ENCODE assay signal across 8 mouse cellular contexts in the genomic region with DNA sequence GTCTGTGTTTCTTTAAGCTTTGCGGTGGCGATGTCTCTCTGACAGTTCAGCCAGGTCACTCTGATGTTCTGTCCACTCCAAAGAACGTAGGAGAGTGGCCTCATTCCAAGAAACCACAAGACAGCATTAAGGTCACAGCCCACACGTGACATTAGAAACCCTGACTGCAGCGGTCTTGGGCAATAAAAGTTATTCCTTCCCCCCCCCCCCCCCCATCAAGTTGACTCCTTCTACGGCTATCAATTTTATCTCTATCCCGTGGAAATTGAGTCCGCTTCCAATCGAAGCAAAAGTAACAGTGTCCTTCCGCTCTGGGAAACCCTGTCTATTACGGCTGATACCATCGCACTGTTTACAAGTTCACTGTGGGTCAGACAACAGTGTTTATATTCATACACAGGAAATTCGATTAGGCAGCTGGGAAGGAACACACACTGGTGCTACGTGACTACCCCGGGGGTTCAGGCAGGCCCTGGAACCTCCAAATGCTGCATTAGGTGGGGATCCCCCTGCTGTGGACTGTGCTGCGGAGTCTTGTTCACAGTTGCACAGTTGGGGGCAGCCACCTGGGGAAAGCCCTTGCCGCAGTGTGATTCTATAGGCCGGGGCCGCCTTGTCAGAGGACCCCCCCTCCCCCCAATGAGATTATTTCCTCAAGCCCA.
DNase-seq lines count a peak whose midpoint lies in the region; ATAC-seq and TF ChIP-seq lines count a peak whose summit lies in the region.

No protein-coding gene starts in this region.

- H3K4me1 ChIP-seq in hindbrain, postnatal 0 days (ENCODE audit: insufficient read depth, low read length), result peaks cover 16% of the 10 kb centered on the region
- H3K4me1 ChIP-seq in hindbrain, embryonic 11.5 days (replicated peaks; ENCODE audit: control insufficient read depth, insufficient read depth, low read length), result peaks cover 11% of the 10 kb centered on the region
- H3K4me1 ChIP-seq in lung, embryonic 16.5 days (replicated peaks; ENCODE audit: control insufficient read depth, insufficient read depth, low read length), result peaks cover 56% of the 10 kb centered on the region

- no peak for TF ChIP-seq CTCF in hindbrain, postnatal 0 days (IDR thresholded peaks at IDR 0.05; ENCODE audit: low read depth)

- no peaks in the 10 kb centered on the region for H3K9me3 ChIP-seq in hindbrain, postnatal 0 days (ENCODE audit: low read length)
- no peaks in the 10 kb centered on the region for H3K9me3 ChIP-seq in hindbrain, embryonic 11.5 days (ENCODE audit: control insufficient read depth, low read length)
- H3K9me3 ChIP-seq in lung, embryonic 16.5 days (ENCODE audit: control insufficient read depth, low read length), result no peaks in the 10 kb centered on the region

- no peak for DNase-seq in hindbrain, postnatal 0 days (ENCODE audit: low spot score)
- DNase-seq in hindbrain, embryonic 11.5 days (ENCODE audit: low spot score), result no peak
- DNase-seq in adipocyte (ENCODE audit: low spot score), result peak; percentile 64
- DNase-seq in induced T-regulatory cell, adult 2 months (ENCODE audit: low read depth), result peak; percentile 32
- DNase-seq in layer of hippocampus, postnatal 25 days (ENCODE audit: extremely low spot score in 1 of 2, low spot score in 1 of 2), result no peak
- DNase-seq in right cerebral cortex, postnatal 36 days (ENCODE audit: low spot score in 2 of 2), result no peak

- 0 out of 2 replicates have a peak overlapping the region, but pooled peaks have one; percentile 7 for H3K4me2 ChIP-seq in hindbrain, postnatal 0 days (ENCODE audit: low read depth, low read length)
- no peak overlapping the region for H3K4me2 ChIP-seq in hindbrain, embryonic 11.5 days (replicated peaks; ENCODE audit: low read depth, low read length)
- H3K4me2 ChIP-seq in lung, embryonic 16.5 days (ENCODE audit: low read depth, low read length), result peak overlapping the region; percentile 41

- H3K36me3 ChIP-seq in hindbrain, postnatal 0 days (ENCODE audit: insufficient read depth, low read length), result no peaks in the 10 kb centered on the region
- H3K36me3 ChIP-seq in hindbrain, embryonic 11.5 days (ENCODE audit: control insufficient read depth, insufficient read depth, low read length), result no peaks in the 10 kb centered on the region
- H3K36me3 ChIP-seq in lung, embryonic 16.5 days (ENCODE audit: control insufficient read depth, insufficient read depth, low read length), result no peaks in the 10 kb centered on the region

- no peak overlapping the region for H3K4me3 ChIP-seq in hindbrain, postnatal 0 days (ENCODE audit: low read length)
- no peak overlapping the region for H3K4me3 ChIP-seq in hindbrain, embryonic 11.5 days (ENCODE audit: low read depth, low read length)
- H3K4me3 ChIP-seq in lung, embryonic 16.5 days (ENCODE audit: low read length), result no peak overlapping the region

- WGBS in hindbrain, postnatal 0 days, result 43% methylated on average over 19 of the region's 19 CpGs
- WGBS in hindbrain, embryonic 11.5 days, result 42% methylated on average over 18 of the region's 19 CpGs
- 17% methylated on average over 19 of the region's 19 CpGs for WGBS in lung, embryonic 16.5 days

- H3K27ac ChIP-seq in hindbrain, postnatal 0 days, result no peak overlapping the region
- H3K27ac ChIP-seq in hindbrain, embryonic 11.5 days (ENCODE audit: low read depth, low read length), result no peak overlapping the region
- H3K27ac ChIP-seq in lung, embryonic 16.5 days (ENCODE audit: low read length), result peak overlapping the region; percentile 86

- H3K9ac ChIP-seq in hindbrain, postnatal 0 days (replicated peaks; ENCODE audit: low read length), result no peak overlapping the region
- H3K9ac ChIP-seq in hindbrain, embryonic 11.5 days (ENCODE audit: low read depth, low read length), result no peak overlapping the region
- 0 out of 2 replicates have a peak overlapping the region, but pooled peaks have one; percentile 34 for H3K9ac ChIP-seq in lung, embryonic 16.5 days (ENCODE audit: low read length)

- ATAC-seq in hindbrain, postnatal 0 days, result no peak
- ATAC-seq in hindbrain, embryonic 11.5 days (ENCODE audit: low FRiP score), result no peak
- ATAC-seq in lung, embryonic 16.5 days (ENCODE audit: low read depth), result peak; percentile 67
- ATAC-seq in megakaryocyte-erythroid progenitor cell, adult 5-6 weeks (replicated peaks; ENCODE audit: low FRiP score, low TSS enrichment, poor library complexity, severe bottlenecking), result no peak

- no peaks in the 10 kb centered on the region for H3K27me3 ChIP-seq in hindbrain, postnatal 0 days (ENCODE audit: insufficient read depth, low read length)
- H3K27me3 ChIP-seq in hindbrain, embryonic 11.5 days (ENCODE audit: control insufficient read depth, insufficient read depth, low read length), result no peaks in the 10 kb centered on the region
- H3K27me3 ChIP-seq in lung, embryonic 16.5 days (ENCODE audit: control insufficient read depth, insufficient read depth, low read depth, low read length), result no peaks in the 10 kb centered on the region

Comparison
In these comparisons a context has a peak if more than half of its experiments do, and no peak if none do; other contexts are left out.
1. DNase-seq: peak in adipocyte (single experiment) and induced T-regulatory cell, adult 2 months (single experiment); none in hindbrain, postnatal 0 days (single experiment), hindbrain, embryonic 11.5 days (single experiment), layer of hippocampus, postnatal 25 days (0 of 2) and right cerebral cortex, postnatal 36 days (0 of 2).